Mouse (Mus musculus) forelimb bud, embryonic 11.5 days (tissue): ENCODE results near the gene Cblb.

Experiments used
- DNase-seq: peaks from one replicate; pipeline ENCODE4 v3.0.0-alpha.2; 2012; ENCODE audit warnings: low read depth, low spot score

Gene Cblb

DNA sequence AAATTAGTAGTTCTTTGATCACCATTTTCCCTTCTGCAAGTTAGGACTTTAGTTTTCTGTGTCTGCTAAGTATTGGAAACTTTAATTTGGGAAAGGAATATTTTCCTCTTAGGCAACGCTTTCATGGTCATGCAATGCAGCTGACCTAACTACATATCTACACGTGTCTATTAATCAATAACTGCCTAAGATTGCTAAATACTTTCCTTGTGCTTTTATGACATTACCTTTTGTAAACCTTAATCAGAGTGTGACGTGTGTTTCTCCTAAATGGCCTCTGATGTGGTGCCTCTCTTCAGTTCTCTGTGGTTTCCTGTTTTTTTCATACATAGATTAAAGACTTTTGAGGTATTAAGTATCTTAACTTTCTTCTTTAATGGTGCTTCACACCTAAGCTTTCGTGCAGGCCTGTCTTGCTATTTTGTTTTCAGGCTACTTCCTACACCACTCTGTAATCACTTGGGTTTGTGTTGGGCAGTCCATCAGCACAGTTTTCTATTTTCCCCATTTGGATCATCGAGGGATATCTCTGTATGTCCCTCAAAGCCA, 98.4 kb downstream of the Cblb start:
- no peak for DNase-seq

DNA sequence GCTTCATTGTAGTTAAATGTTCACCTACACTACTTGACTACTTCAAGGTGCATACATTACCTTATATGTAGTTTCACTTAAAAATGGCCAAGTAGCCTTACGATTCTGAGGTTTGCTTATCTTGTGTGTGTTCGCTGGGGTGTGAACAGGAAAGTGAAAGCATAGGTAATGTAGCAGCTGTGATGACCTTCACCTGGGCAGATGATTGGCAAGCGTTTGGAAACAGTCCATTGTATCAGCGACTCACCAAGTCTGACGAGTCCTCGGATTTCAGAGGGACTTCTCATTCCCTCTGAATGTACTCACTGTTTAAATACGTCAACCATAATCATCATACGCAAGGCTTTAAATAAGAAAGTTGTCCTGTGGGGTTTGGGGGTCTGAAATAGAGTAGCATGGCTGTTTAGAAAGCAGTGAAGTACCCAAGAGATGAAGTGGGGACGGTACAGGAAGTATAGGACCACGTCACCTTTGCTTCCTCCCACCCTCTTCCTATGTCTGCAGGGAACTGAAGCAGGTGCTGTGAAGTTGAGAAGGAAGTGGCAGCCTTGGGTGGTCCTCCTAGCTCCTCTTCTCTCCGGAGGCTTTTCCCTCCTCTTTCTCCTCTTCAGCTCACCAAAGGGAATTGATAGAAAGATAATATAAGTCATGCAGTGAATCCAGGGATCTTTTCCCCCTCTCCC, 101.9 kb downstream of the Cblb start:
- no peak for DNase-seq

DNA sequence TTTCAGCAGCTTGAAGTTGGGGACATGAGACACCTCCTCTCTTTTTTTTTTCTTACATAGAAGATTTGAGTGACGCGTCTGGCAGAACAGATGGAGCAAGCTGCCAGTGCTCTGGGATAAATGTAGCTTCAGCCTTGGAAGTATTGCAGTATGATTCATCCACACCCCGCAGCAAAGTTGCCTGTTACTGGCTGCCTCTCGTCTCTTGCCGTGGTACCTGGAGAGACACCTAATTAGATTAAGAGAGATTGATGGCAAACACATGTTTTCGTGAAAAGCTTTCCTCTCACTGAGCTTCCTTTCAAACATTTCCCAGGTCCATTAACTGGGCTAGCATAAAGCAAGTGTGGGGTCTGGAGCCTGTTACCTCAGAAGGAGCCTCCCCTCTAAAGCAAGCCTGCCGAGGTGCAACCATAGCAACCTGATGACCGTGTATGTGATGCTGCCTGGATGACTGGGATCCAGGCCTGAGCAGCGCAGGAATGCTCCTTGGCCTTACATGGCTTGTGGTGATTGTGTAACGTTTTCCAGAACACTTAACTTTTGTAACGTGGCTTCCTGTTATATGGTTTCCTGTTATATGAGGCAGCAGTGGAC, 103.7 kb downstream of the Cblb start:
- DNase-seq: peak; percentile 91

DNA sequence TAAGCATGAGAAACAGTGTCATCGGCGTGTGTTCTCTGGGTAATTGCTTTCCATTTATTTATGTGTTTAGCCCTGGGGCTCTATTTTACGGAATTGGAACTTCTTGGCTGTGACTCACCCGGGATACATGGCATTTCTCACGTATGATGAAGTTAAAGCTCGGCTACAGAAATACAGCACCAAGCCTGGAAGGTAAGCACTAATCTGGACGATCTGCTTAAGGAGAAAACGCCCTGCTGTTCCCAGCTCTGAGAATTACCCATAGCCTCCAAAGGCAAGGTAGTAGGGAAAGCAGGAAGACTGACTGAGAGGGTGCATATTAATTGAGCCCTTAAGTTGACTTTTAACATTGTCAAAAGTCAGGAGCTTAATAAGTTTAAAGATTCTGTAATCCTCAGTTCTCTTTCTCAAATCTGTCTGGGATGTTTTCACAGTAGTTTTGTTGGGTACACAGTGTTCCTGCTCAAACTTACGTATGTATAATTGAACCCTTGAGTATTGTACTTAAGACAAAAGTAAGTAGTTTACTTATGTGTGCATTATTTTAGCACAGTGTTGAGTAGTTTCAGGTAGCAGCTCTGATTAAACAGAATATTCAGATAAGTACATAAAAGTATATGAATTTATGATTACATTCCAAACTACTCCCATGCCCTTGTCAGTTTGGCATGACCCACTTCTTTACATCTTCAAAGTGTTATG, 104.8 kb downstream of the Cblb start:
- no peak for DNase-seq

DNA sequence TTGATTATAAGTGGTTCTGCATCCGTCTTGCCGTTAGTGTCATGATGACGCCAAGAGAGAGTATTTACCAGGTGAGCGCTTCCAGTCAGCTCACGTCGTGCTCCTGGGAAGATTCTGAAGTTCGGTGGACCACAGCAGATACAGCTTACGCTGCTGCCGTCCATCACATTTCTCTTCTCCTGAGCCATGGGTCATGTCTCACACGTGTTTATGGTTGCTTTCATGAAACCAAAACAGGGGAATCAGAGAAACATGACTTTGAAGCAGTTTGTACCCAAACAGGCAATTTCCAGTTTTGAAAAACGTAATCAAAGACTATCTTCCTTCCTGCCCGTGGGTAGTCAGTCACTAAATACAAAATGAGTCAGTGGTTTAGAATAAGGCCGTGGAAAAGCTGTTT, 112.1 kb downstream of the Cblb start:
- DNase-seq: no peak

DNA sequence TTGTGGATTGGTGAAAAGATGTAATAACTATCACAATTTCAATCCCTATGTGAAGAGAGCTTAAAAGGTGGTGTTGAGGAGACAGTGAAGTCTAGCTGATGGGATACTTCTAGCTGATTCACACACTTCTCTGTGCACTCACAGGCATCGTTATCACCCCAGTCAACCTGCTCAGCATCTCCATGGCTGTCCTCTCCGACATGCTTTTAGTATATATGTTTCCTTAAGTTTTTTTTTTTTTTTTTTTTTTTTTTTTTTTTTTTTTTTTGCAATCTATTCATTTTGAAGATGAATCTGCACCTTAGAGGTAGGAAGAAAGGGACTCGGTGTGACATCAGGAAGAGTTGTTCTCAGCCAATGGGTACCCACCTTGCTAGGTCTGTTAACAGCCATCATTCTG, 112.8 kb downstream of the Cblb start:
- no peak for DNase-seq

DNA sequence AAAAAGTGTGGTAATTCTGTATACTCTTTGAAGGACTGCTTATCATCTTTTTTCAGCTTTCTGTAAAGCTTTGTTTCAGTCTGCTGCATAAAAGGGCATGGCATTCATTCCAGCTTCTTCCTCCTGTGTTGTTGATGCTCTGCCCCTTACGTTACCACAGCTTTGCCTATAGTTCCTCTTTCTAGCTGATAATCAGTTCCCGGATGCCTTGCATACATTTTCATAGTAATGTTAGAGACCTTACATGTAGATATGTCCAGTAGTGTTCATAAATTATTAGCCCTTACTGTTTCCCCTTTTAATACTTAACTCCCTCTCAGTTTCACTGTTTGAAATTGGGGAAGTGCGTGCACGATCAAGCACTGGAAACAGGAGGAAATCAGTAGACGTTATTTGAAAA, 113.8 kb downstream of the Cblb start:
- no peak for DNase-seq

DNA sequence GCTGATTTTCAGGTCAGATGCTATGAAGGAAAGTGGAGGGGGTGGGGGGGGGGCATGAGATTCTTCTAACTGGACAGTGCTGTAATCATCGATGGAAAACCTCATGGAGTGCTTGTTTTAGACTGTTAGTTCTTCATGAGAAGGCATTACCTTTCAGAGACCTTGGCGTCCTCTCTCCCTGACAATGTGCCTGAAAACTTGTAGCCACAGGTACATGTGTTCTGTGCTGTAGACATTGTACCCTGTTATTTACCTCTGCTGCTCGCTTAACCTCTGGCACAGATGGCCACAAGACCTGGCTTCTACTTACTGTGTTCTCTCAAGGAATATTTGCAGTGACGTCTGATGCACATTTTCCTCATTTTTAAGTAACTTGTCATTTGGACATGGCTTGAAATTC, 114.5 kb downstream of the Cblb start:
- DNase-seq: no peak

DNA sequence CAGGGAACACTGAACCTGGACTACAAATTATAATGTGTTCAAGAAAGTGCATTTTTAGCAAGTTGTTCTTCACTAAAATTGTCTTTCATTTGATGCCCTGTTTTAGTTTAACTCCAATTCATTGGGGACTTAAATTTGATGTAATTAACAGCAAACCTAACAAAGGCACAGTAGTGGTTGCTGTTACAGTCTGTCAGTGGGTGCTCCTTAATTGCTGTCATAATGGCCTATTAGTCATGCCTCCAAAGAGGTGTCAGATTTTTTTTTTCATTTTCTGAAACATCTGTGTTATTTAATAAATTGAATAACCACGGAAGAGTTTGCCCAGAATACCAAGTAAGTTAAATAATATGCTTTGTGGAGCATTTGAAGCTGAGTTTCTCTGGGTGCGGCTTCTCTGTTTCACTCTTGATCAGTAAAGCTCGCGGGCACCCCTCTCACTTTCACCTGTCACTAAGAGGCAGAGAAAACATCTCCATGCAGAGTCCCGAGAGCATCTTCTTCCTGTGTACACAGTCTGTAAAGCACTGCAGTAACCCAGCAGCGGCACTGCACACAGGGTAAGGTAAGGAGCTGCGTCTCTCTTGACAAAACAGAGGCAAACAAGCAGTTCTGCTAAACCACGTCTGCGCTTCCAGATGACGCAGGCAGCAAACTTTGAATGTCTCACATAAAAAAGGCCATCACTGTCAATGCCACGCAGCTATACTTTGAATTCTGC, 116.1 kb downstream of the Cblb start:
- no peak for DNase-seq

DNA sequence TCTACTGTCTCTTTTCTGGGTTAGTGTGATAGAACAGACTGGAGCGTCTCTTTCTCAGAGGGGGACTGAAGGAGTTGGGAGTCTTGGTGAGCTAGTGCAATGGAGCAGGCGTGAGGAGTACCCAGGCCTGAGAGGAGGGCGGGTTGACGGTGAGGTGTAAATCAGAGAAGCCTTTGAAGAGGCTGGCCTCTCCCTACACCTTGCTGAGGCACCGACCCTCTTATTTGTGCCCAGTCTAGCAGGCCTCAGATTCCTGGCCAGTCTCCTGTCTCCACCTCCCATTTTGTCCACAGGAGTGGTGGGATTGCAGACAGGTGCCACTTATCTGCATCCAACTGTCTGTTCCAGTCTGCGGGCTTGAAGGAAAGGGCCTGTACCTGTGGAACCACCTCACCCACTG, 117.0 kb downstream of the Cblb start:
- DNase-seq: no peak

DNA sequence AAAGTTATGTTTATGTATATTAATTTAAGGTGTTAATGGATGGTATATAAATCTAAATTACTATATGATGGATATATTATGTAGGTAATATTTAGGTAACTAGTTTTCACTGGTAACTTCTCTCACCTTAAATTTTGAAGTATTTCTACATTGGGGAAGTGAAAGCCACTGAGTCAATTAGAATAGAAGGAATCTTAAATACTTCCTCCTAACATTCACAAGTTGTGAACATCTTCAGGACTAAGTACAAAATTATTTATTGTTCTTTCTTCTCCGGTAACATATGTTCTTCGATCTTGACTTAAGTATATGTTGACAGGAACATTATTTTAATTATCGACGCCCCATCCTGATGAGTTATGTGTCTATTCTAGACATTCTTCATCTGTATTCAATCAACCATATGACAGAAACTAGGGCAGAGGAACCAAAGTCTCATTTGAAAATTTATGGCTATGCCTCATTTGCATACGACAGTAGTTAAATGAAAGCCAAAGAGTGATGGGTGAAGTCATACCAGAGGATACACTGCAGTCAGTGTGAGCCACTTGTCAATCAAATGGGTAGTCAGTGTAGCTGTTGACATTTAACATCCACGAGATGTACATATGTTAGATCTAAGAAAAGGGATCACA, 118.2 kb downstream of the Cblb start:
- no peak for DNase-seq

DNA sequence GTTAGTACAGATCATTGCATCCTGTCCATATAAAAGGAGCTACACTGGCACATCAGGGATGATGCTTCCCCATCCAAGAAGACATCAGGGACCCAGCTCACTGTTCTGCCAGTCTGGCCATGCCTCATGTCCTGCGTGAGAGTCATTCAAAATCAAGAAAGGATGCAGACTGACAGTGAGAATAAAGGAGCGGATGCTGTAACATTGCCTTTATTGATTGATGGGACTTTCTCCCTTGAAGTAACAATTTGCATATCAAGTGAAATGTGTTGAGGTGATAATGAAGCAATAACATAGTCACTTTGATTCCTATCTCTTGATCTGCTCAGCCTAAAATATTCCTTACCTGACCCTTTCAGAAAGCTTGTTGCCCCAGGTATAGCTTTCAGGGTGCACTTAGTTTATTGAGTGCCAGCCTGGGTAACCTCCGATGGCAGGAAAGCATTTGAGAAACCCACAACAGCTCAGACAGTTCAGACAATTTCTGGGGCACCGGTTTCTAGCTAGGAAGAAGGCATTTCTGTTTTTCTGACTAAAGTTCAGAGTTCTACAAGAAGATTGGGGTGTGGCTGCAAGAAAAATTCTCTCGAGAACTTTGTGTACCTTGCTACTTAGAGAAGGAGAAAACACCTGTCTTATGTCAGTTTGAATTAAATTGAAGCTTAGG, 124.1 kb downstream of the Cblb start:
- DNase-seq: no peak

DNA sequence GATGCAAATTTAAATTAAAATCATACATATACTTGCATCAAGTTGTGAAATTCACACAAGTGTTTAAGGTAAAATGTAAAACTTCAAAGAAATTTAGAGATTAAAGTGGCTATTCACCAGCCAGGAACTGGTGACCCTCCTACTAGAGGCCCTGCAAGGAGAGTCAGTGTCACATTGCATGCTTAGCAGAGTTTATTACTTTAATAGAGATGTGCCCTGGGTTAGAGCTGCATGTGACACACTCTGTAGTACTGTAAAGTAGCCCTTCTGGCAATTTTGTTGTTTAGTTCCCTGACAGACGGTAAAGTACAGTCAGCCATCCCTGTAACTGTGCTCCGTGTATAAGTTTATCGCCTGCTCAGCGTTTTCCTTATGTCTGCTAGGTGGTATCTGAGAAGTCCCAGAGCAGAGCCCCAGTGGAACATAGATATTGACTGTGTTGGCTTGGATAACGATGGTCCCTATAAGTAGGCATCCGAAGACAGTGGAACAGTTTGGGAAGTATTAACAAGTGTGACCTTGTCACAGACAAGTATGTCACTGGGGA, 129.0 kb downstream of the Cblb start:
- DNase-seq: no peak

DNA sequence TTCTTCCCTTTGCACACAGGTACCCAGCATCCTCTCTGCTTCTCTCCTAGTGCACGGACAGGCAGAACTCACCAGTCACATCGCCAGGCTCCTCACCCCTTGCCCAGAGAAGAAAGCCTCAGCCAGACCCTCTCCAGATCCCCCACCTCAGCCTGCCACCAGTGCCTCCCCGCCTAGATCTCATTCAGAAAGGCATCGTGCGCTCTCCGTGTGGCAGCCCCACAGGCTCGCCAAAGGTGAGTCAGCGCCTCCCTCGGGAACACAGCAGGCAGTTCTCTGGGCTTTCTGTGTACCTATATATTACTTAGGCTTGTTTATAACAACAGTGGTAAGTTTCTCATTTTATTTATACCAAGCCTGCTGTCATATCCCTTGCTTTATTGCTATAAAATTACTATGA, 133.2 kb downstream of the Cblb start:
- DNase-seq: no peak

DNA sequence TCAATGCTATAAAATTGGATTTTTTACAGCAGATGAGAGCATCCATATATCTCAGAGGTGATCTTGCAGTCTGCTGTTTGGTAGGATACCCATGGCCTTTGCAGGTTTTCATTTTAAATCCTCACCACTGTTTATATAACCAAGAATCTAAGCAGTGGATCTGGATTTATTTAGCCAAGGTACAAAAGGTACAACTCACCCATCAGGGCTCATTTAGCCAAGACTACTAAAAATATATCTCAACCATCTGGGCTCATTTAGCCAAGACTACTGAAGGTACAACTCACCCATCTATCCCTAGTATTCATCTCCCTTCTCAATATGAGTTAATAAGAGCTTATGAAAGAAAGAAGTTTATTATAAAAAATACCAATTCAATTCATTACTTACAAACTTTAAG, 142.2 kb downstream of the Cblb start:
- DNase-seq: no peak

DNA sequence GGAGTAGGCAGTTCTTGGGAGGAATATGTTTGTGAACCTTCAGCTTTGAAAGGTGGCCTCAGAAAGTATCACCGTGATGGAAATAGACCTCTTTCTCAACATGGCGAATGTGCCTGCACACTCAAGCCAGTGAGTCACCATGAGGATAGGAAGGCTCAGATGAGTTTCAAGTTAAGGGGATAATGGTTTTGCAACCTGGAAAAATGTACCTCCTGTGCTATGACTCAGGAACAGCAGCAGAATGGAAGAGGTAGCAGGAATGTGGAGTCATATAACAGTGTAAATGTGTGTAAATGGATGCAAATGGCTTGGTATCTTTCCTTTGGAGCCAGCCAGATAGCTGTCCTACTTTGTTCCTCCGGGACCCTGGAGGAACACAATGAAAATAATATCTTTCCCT, 148.8 kb downstream of the Cblb start:
- no peak for DNase-seq

DNA sequence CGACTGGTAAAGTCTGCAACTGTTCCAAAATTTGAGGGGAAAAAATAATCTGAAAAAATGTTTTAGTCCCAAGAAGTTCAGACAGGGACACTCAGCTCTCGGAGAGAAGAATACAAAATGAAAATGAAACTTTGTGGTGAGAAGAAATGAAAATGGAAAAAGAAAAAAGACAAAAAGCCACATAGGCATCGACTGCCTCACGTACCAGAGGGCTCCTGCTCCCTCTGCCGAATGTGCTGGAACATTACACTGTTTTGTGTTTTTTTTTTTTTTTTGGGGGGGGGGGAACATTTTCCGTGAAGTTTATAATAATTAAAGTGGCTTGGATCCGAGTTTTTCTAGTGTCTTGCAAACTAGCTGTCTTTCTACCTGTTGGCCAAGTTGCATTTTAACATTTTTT, 151.0 kb downstream of the Cblb start:
- no peak for DNase-seq

DNA sequence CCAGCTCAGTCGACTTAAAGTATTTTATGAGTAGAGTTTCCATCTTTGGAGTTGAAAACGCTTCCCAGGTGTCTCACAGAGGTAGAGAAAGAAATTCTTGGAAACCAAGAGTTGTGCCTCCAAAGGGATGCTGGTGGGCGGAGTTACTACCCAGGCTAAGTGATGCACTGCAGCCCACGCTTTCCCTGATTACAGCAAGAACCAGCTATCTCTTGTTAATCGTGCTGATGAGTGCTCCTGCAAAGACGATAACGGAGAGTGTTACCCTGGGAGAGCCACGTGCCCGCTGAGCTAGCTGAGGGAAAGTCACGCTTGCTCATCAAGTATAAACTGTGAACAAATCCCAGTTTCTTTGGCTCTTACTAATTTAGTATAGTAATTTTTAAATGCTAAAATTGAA, 153.3 kb downstream of the Cblb start:
- no peak for DNase-seq

DNA sequence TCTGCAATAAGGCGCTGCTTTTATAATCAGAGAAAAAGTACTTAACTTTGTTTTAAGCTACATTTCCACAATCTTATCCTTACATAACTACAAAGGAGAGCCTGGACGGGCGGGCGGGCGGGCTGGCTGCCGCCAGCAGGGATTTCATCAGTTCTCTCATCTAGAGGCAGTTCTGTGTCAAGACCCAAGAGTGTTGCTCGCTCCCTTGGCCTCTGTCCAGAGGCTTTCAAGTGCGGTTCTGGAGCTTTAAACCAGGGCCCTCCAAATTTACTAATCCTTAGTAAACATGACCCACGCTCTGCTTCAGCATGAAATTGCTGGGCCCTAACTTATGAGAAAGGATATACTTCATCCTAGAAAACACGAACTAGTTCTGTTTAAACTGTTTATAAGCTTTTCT, 155.7 kb downstream of the Cblb start:
- no peak for DNase-seq

DNA sequence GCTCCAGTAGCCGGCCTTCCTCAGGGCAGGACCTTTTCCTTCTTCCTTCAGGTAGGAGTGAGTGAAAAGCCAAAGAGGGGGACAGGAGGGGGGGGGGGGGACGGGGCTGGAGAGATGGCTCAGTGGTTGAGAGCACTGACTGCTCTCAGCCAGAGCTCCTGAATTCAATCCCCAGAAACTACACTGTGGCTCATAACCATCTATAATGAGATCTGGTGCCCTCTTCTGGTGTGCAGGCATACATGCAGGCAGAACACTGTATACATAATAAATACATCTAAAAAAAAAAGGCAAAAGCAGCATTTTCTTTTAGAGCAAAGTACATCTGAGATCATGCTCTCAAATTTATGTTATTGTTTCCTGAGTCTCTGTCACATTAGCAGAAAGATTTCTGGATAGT, 158.1 kb downstream of the Cblb start:
- no peak for DNase-seq

DNA sequence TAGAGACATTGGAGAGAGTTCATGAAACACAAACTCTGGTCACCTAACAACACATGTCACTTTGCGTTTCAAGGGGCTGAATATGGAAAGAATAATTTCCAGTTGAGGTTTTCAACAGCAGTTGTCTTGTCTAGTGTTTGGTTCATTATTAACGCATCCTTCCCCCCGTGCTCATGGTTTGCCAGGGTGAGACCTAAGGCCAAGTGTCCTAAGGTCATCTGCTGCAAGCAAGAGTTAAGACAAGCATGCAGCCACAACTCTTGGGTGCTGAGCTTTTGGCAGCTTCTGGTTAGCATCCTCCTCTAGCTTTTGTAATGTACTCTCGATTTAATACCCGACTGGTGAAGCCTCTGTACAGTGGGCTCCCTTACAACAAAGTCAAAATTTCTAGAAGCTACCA, 159.7 kb downstream of the Cblb start:
- no peak for DNase-seq
